Mouse (Mus musculus): Measurements from ENCODE around the gene Nat8f2. TPM values are rescaled to one million over a fixed set of nuclear protein-coding genes. Genes with fewer than 3 reads are reported as not detected.
"Not testable (repeated sequence)": the region's sequence is repeated elsewhere in the genome, so short reads cannot be mapped to it uniquely, and the experiment has no call there.

Nat8f2 gene
- total and polyA plus RNA-seq, 3 experiments, result not detected

- dilution Hi-C loops (cut with MboI; ENCODE audit: extremely low pct_ligation_motif_present, extremely low pct_unique_long_range_greater_than_20kb, low sequenced_read_pairs) (no loop called here), in situ Hi-C loops (cut with MboI; ENCODE audit: low pct_ligation_motif_present, low pct_unique_long_range_greater_than_20kb, low sequenced_read_pairs) (no loop called here)
- H3K9ac ChIP-seq (ENCODE audit: insufficient read depth, low read depth), result no peak overlapping the region
- H3K4me1 ChIP-seq (ENCODE audit: control insufficient read depth in 1 of 2, insufficient read depth in 2 of 2), result no peaks in the 10 kb centered on the region
- no peak overlapping the region for H3K27ac ChIP-seq (ENCODE audit: insufficient read depth, low read depth)
- H3K4me2 ChIP-seq (ENCODE audit: insufficient read depth, low read depth, poor library complexity, severe bottlenecking), result no peak overlapping the region
- TF ChIP-seq ETS1 (conservative IDR thresholded peaks at IDR 0.05; ENCODE audit: low read depth, low read length) (no peak), CHD2 (IDR thresholded peaks at IDR 0.05; ENCODE audit: low read length) (no peak), MYC (IDR thresholded peaks at IDR 0.05; ENCODE audit: low read depth, low read length) (no peak), PAX5 (IDR thresholded peaks at IDR 0.05; ENCODE audit: low read length) (no peak), SMC3 (IDR thresholded peaks at IDR 0.05; ENCODE audit: low read depth, low read length) (no peak), MAFK (IDR thresholded peaks at IDR 0.05; ENCODE audit: insufficient replicate concordance, low read length) (no peak), HCFC1 (IDR thresholded peaks at IDR 0.05; ENCODE audit: low read depth, low read length) (no peak), POLR2AphosphoS2 (IDR thresholded peaks at IDR 0.05; ENCODE audit: low read depth, low read length) (no peak), ZNF384 (IDR thresholded peaks at IDR 0.05; ENCODE audit: low read depth, low read length) (no peak), JUN (IDR thresholded peaks at IDR 0.05; ENCODE audit: insufficient read depth, low read depth, low read length) (no peak), EP300 (IDR thresholded peaks at IDR 0.05; ENCODE audit: low read length) (no peak), TBP (conservative IDR thresholded peaks at IDR 0.05; ENCODE audit: low read depth, low read length) (no peak), MEF2A (IDR thresholded peaks at IDR 0.05; ENCODE audit: borderline replicate concordance, low read depth, low read length) (no peak), NELFE (IDR thresholded peaks at IDR 0.05; ENCODE audit: low read depth, low read length) (no peak)
- no peak overlapping the region for H3K4me3 ChIP-seq (replicated peaks in 1 of 3; ENCODE audit: low read depth in 2 of 3, low read length in 2 of 3, poor library complexity in 1 of 3)
- H3K36me3 ChIP-seq (replicated peaks in 1 of 2; ENCODE audit: control insufficient read depth in 1 of 2, insufficient read depth in 1 of 2, low read length in 1 of 2), result no peaks in the 10 kb centered on the region
- peaks cover 48% of the 10 kb centered on the region for H3K27me3 ChIP-seq (replicated peaks)
- DNase-seq (ENCODE audit: extremely low read depth), result no peak
- H3K9me3 ChIP-seq (replicated peaks; ENCODE audit: low read length), result no peaks in the 10 kb centered on the region
- H3K79me2 ChIP-seq (replicated peaks; ENCODE audit: control insufficient read depth, extremely low read depth, insufficient read depth, poor library complexity, severe bottlenecking), result no peaks in the 10 kb centered on the region
Observed at GRCm38 (mm10) chr6:85846921-85847320, 22.0 kb downstream of the Nat8f2 start.

GRCm38 (mm10) chr6:85843677-85844458, 25.1 kb downstream of the Nat8f2 start:
- H3K79me2 ChIP-seq (replicated peaks; ENCODE audit: control insufficient read depth, extremely low read depth, insufficient read depth, poor library complexity, severe bottlenecking); H3K36me3 ChIP-seq (replicated peaks in 1 of 2; ENCODE audit: control insufficient read depth in 1 of 2, insufficient read depth in 1 of 2, low read length in 1 of 2); H3K9ac ChIP-seq (ENCODE audit: insufficient read depth, low read depth); H3K4me2 ChIP-seq (ENCODE audit: insufficient read depth, low read depth, poor library complexity, severe bottlenecking); in situ Hi-C loops (cut with MboI; ENCODE audit: low pct_ligation_motif_present, low pct_unique_long_range_greater_than_20kb, low sequenced_read_pairs); H3K9me3 ChIP-seq (replicated peaks; ENCODE audit: low read length); DNase-seq (ENCODE audit: extremely low read depth); H3K4me3 ChIP-seq (replicated peaks in 1 of 3; ENCODE audit: low read depth in 2 of 3, low read length in 2 of 3, poor library complexity in 1 of 3); dilution Hi-C loops (cut with MboI; ENCODE audit: extremely low pct_ligation_motif_present, extremely low pct_unique_long_range_greater_than_20kb, low sequenced_read_pairs); H3K4me1 ChIP-seq (ENCODE audit: control insufficient read depth in 1 of 2, insufficient read depth in 2 of 2); H3K27ac ChIP-seq (ENCODE audit: insufficient read depth, low read depth): not testable (repeated sequence)
- peaks cover 23% of the 10 kb centered on the region for H3K27me3 ChIP-seq (replicated peaks)
